Comparison of ENCODE assay signal across 26 mouse cellular contexts in genomic region chr7:75352777-75353374, GRCm38 (mm10). TPM values are rescaled to one million over a fixed set of nuclear protein-coding genes. Genes with fewer than 3 reads are reported as not detected.
"Had no signal": no experiment of that assay in that cellular context is flagged by ENCODE, and none has a peak within 500 bp of the region (broad histone marks: within the 10 kb centered on the region; RNA-seq: fewer than 3 reads in every experiment).

No protein-coding gene starts in this region.

- H3K4me3 ChIP-seq: kidney, embryonic 15.5 days; left cerebral cortex, adult 2 months; limb, embryonic 12.5 days; limb, embryonic 15.5 days; megakaryocyte, embryonic 14.5 days; midbrain, embryonic 12.5 days; midbrain, embryonic 15.5 days; neural tube, embryonic 12.5 days; neural tube, embryonic 15.5 days had no signal

- H3K4me2 ChIP-seq: hindbrain, embryonic 14.5 days; kidney, embryonic 15.5 days; limb, embryonic 12.5 days; limb, embryonic 15.5 days; liver, embryonic 11.5 days; midbrain, embryonic 12.5 days; midbrain, embryonic 15.5 days; neural tube, embryonic 12.5 days; neural tube, embryonic 15.5 days had no signal

- H3K4me1 ChIP-seq: kidney, embryonic 15.5 days; limb, embryonic 12.5 days; limb, embryonic 15.5 days; megakaryocyte, embryonic 14.5 days; midbrain, embryonic 12.5 days; midbrain, embryonic 15.5 days; neural tube, embryonic 12.5 days; neural tube, embryonic 15.5 days had no signal

- DNase-seq: kidney, adult 11 months; kidney, adult 8-10 months; kidney, postnatal 10 days; kidney, postnatal 36 days; layer of hippocampus, postnatal 36 days; left cerebral cortex, postnatal 4 days; liver, postnatal 0 days; right cerebral cortex, adult 18-20 months; right cerebral cortex, postnatal 14 days; right cerebral cortex, postnatal 4 days; thymus, adult 18-20 months; thymus, postnatal 4 days had no signal

- H3K27ac ChIP-seq: hindbrain, embryonic 14.5 days; hindbrain, postnatal 0 days; kidney, embryonic 15.5 days; left cerebral cortex, adult 2 months; limb, embryonic 12.5 days; limb, embryonic 15.5 days; liver, embryonic 14.5 days; midbrain, embryonic 12.5 days; midbrain, embryonic 15.5 days; neural tube, embryonic 12.5 days; neural tube, embryonic 15.5 days had no signal

- ATAC-seq: hindbrain, postnatal 0 days; inflammation-experienced regulatory T-cells, adult 6 months; liver, postnatal 0 days; midbrain, embryonic 15.5 days had no signal

- H3K9me3 ChIP-seq: kidney, embryonic 15.5 days; limb, embryonic 12.5 days; limb, embryonic 15.5 days; megakaryocyte, embryonic 14.5 days; midbrain, embryonic 12.5 days; midbrain, embryonic 15.5 days; neural tube, embryonic 12.5 days; neural tube, embryonic 15.5 days had no signal

- H3K9ac ChIP-seq: hindbrain, embryonic 14.5 days; kidney, embryonic 15.5 days; limb, embryonic 12.5 days; limb, embryonic 15.5 days; liver, embryonic 14.5 days; liver, postnatal 0 days; midbrain, embryonic 12.5 days; midbrain, embryonic 15.5 days; neural tube, embryonic 12.5 days; neural tube, embryonic 15.5 days had no signal

- H3K36me3 ChIP-seq: kidney, embryonic 15.5 days; limb, embryonic 12.5 days; limb, embryonic 15.5 days; midbrain, embryonic 12.5 days; midbrain, embryonic 15.5 days; neural tube, embryonic 12.5 days; neural tube, embryonic 15.5 days had no signal

- H3K27me3 ChIP-seq: kidney, embryonic 15.5 days; limb, embryonic 12.5 days; limb, embryonic 15.5 days; midbrain, embryonic 12.5 days; midbrain, embryonic 15.5 days; neural tube, embryonic 12.5 days; neural tube, embryonic 15.5 days had no signal

RNA-seq across cellular contexts. Expression of gene Sv2b, which starts 43.8 kb away (rescaled TPM):
- polyA plus RNA-seq: inflammation-experienced regulatory T-cells, adult 6 months; liver, postnatal 0 days had no signal
